Mouse (Mus musculus) testis, adult 2 months (tissue): ENCODE results near the gene Tmem182. TPM values are rescaled to one million over a fixed set of nuclear protein-coding genes. Genes with fewer than 3 reads are reported as not detected.

Experiments used
- H3K27ac ChIP-seq: fragments of 200-500 bp; 2 replicates; pipeline ENCODE4 v1.5.1; 2012; ENCODE audit warnings: low read depth, low read length; ENCODE audit not compliant: control insufficient read depth, insufficient read depth
- H3K27me3 ChIP-seq: fragments of 200-500 bp; 2 replicates; pipeline ENCODE4 v1.6.1; 2012; ENCODE audit warnings: mild to moderate bottlenecking, low read length, moderate library complexity; ENCODE audit not compliant: control insufficient read depth, insufficient read depth
- H3K36me3 ChIP-seq: fragments of 200-500 bp; 2 replicates; pipeline ENCODE4 v1.6.1; 2012; ENCODE audit warnings: mild to moderate bottlenecking, low read length; ENCODE audit not compliant: control insufficient read depth, insufficient read depth
- H3K4me1 ChIP-seq: fragments of 200-500 bp; 2 replicates; pipeline ENCODE4 v1.6.1; 2012; ENCODE audit warnings: low read length; ENCODE audit not compliant: control insufficient read depth, insufficient read depth
- H3K4me3 ChIP-seq: fragments of 200-500 bp; 2 replicates; pipeline ENCODE4 v1.5.1; 2012; ENCODE audit warnings: low read depth, mild to moderate bottlenecking, low read length, moderate library complexity, mixed read lengths; ENCODE audit not compliant: control insufficient read depth
- CTCF ChIP-seq: fragments of 200-500 bp; IDR thresholded peaks from 2 replicates; pipeline ENCODE4 v1.5.1; 2012; ENCODE audit warnings: low read depth, mild to moderate bottlenecking, inconsistent platforms, low read length, moderate library complexity; ENCODE audit not compliant: control insufficient read depth, insufficient read depth, insufficient replicate concordance
- POLR2A ChIP-seq: fragments of 200-500 bp; IDR thresholded peaks from 2 replicates; pipeline ENCODE4 v1.6.1; 2012; ENCODE audit warnings: low read depth, mild to moderate bottlenecking, inconsistent platforms, low read length, moderate library complexity; ENCODE audit not compliant: control insufficient read depth
- polyA plus RNA-seq: library from polyadenylated mRNA; depleted of rRNA; stranded (reverse); fragments of >200 nt; gene quantifications from 2 replicates; pipeline ENCODE4 v1.2.3, GENCODE M21; 2012

Tmem182 gene
- polyA plus RNA-seq, 1 experiment, result 0.23 TPM

- H3K27ac ChIP-seq, result no peak overlapping the region
- H3K27me3 ChIP-seq, result no peaks in the 10 kb centered on the region
- TF ChIP-seq POLR2A (no peak), CTCF (no peak)
- no peak overlapping the region for H3K4me3 ChIP-seq
- H3K4me1 ChIP-seq, result peaks cover 5% of the 10 kb centered on the region
- H3K36me3 ChIP-seq, result no peaks in the 10 kb centered on the region
Measured at GRCm38 (mm10) chr1:40800908-40801307, 4.5 kb upstream of the Tmem182 start.

DNA sequence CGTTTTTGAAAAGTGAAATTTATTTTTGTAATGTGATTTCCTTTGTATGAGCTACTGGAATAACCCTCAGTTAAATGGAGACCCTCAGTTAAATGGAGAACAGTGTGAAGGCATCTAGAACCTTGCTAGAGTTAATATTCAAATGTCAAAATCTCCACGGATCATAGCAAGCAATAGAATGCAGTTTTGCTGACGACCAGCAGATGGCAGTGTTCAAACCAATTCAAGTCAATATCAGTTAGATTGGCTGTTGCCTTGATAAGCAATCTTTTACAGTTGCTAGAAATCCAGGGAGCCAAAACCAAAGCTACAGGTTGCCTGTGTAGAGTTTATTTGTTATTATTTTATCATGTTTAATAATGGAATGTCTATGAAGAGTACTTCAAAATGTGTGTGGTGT, 2.6 kb upstream of the Tmem182 start:
- peak; percentile 23; the same call in 1 of the 2 replicates for TF ChIP-seq CTCF
- no peak for TF ChIP-seq POLR2A
- H3K27me3 ChIP-seq, result no peaks in the 10 kb centered on the region
- H3K27ac ChIP-seq, result no peak overlapping the region
- no peaks in the 10 kb centered on the region for H3K36me3 ChIP-seq
- H3K4me3 ChIP-seq, result no peak overlapping the region
- H3K4me1 ChIP-seq, result peaks cover 6% of the 10 kb centered on the region

DNA sequence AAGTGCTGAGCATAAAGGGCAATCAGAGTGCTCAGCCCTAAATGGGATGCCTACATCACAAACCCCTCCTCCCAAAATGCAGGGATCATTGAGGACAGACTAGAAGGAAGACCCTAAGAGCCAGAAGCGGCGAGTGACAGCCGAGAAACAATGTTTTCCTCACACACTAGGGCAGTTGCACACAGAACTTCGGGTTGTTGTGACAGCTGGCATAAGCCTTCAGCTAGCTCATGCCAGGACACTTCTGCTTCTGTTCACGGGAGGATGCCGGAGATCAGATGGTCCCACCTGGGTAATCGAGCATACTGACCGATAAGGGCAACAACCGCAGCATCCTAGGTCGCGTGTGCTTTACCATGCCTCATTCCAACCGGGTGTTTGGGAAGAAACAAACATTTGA, 1.3 kb upstream of the Tmem182 start:
- H3K4me3 ChIP-seq, result no peak overlapping the region
- H3K27ac ChIP-seq, result no peak overlapping the region
- H3K36me3 ChIP-seq, result no peaks in the 10 kb centered on the region
- TF ChIP-seq POLR2A (no peak), CTCF (no peak)
- H3K4me1 ChIP-seq, result peaks cover 6% of the 10 kb centered on the region
- H3K27me3 ChIP-seq, result no peaks in the 10 kb centered on the region

DNA sequence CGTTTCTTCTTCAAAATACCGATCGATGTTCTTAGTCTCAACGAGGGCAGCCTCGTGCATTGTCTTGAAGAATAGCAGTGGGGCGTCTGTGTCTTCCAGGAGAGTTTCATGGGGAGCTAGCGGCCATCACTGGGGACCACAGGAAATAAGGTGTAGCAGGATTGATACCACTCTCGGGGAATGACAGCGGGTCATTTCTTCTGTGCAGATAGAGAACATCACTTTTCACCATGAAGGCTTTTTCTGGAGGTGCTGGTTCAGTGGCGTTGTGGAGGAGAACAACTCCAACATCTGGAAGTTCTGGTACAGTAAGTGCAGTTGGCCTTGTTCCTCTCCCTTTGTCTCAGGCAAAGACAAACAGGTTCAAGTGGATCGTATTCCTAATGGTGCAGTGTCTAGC, 490 bp downstream of the Tmem182 start:
- Histone ChIP-seq H3K4me3 (peak overlapping the region; percentile 19; the same call in 1 of the 2 replicates), H3K36me3 (no peaks in the 10 kb centered on the region), H3K27me3 (no peaks in the 10 kb centered on the region), H3K27ac (no peak overlapping the region), H3K4me1 (peaks cover 6% of the 10 kb centered on the region)
- no peak for TF ChIP-seq CTCF
- no peak for TF ChIP-seq POLR2A

GRCm38 (mm10) chr1:40808643-40809042, 3.2 kb downstream of the Tmem182 start:
- peaks cover 6% of the 10 kb centered on the region for H3K4me1 ChIP-seq
- no peaks in the 10 kb centered on the region for H3K36me3 ChIP-seq
- H3K4me3 ChIP-seq, result no peak overlapping the region
- TF ChIP-seq CTCF, result no peak
- no peak for TF ChIP-seq POLR2A
- H3K27ac ChIP-seq, result no peak overlapping the region
- no peaks in the 10 kb centered on the region for H3K27me3 ChIP-seq

DNA sequence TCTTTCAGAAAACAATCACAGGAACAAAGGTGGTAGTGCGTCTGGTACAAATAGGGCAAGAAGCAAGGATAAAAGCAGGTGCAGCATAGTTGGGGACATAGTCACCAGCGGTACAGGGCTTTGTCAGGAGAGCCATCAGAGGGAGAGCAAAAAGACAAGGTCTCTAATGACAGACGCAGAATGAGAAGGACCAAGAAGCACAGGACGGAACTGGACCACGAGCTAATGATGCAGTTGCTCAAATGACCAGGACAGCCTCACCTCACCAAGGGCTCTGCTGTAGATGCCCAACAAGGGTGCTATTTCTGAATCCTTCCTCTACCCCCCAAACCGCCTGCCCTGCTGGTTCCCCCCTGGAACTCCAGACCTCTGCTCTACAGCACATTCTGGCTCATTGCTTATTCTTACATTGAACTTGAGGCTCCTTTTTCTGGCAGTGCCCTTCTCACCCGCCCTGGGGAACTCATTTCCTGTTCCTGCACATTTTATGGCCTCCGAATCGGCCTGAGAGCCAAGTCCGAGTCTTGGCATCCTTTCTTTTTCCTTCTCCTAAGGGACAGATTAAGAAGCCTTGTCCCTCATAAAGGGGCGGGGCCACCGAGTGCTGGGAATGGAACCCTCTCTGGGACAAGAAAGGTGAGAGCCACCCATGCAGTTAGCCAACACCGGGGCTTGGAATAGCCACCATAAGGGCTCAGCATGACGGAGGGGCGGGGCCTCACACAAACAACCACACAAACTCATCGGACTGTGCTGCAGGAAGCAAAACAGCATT, 9.9 kb downstream of the Tmem182 start:
- Histone ChIP-seq H3K36me3 (no peaks in the 10 kb centered on the region), H3K4me1 (peaks cover 5% of the 10 kb centered on the region), H3K4me3 (peak overlapping the region; percentile 8; the same call in 1 of the 2 replicates), H3K27me3 (no peaks in the 10 kb centered on the region), H3K27ac (no peak overlapping the region)
- TF ChIP-seq CTCF, result no peak
- TF ChIP-seq POLR2A, result no peak

- no peak overlapping the region for H3K4me3 ChIP-seq
- H3K27me3 ChIP-seq, result no peaks in the 10 kb centered on the region
- H3K4me1 ChIP-seq, result no peaks in the 10 kb centered on the region
- TF ChIP-seq CTCF, result no peak
- no peak for TF ChIP-seq POLR2A
- no peak overlapping the region for H3K27ac ChIP-seq
- no peaks in the 10 kb centered on the region for H3K36me3 ChIP-seq
Measured at GRCm38 (mm10) chr1:40824517-40824916, 19.1 kb downstream of the Tmem182 start.

DNA sequence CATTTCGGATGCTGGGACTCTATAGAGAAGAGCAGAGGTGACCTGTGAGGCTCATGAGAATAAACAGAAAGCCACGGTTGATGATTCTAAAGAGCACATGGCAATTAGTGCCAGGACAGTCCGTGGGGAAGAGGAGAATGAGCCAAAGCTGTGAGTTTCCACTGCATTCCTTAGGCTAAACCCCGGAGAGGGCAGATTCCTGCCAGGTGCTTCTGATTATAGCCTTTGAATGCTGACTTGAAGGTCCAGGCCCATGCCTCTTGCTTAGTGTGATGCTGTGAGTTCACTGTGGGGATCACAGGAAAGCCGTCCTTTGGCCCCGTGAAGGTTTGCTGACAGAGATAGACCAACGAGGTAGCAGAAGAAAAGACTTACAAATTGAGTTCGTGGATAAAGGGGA, 19.5 kb downstream of the Tmem182 start:
- H3K4me3 ChIP-seq, result no peak overlapping the region
- no peaks in the 10 kb centered on the region for H3K4me1 ChIP-seq
- no peaks in the 10 kb centered on the region for H3K36me3 ChIP-seq
- H3K27ac ChIP-seq, result no peak overlapping the region
- no peak for TF ChIP-seq POLR2A
- TF ChIP-seq CTCF, result no peak
- no peaks in the 10 kb centered on the region for H3K27me3 ChIP-seq
